Mouse (Mus musculus) liver, embryonic 13.5 days (tissue): ENCODE results near the gene Ddah2. TPM values are rescaled to one million over a fixed set of nuclear protein-coding genes. Genes with fewer than 3 reads are reported as not detected.

Experiments
- ATAC-seq: fragments of 200-750 bp; cut with Nextera tagmentation; 2 replicates; pipeline ENCODE4 v1.8.0; 2017; ENCODE audit warnings: low read depth, mild to moderate bottlenecking, moderate number of reproducible peaks, moderate library complexity
- DNase-seq: peaks from one replicate; pipeline ENCODE4 v3.0.0; 2022
- H3K27ac ChIP-seq: fragments of 300-500 bp; sonication (generic); 2 replicates; pipeline ENCODE4 v1.5.1; 2015; ENCODE audit warnings: moderate library complexity, mild to moderate bottlenecking, inconsistent platforms
- H3K27me3 ChIP-seq: fragments of 300-500 bp; sonication (generic); 2 replicates; pipeline ENCODE4 v1.6.1; 2015; ENCODE audit warnings: mild to moderate bottlenecking, inconsistent platforms
- H3K36me3 ChIP-seq: fragments of 300-500 bp; sonication (generic); 2 replicates; pipeline ENCODE4 v1.6.1; 2015; ENCODE audit warnings: mild to moderate bottlenecking, inconsistent platforms
- H3K4me1 ChIP-seq: fragments of 300-500 bp; sonication (generic); replicated peaks from 2 replicates; pipeline ENCODE4 v1.6.1; 2015; ENCODE audit warnings: inconsistent platforms
- H3K4me2 ChIP-seq: fragments of 300-500 bp; sonication (generic); 2 replicates; pipeline ENCODE4 v1.6.1; 2015; ENCODE audit warnings: inconsistent platforms, mild to moderate bottlenecking, moderate library complexity
- H3K4me3 ChIP-seq: fragments of 300-500 bp; sonication (generic); replicated peaks from 2 replicates; pipeline ENCODE4 v1.5.1; 2015; ENCODE audit warnings: mild to moderate bottlenecking, inconsistent platforms
- H3K9ac ChIP-seq: fragments of 300-500 bp; sonication (generic); 2 replicates; pipeline ENCODE4 v1.6.1; 2015; ENCODE audit warnings: mild to moderate bottlenecking, inconsistent platforms
- H3K9me3 ChIP-seq: fragments of 300-500 bp; sonication (generic); replicated peaks from 2 replicates; pipeline ENCODE4 v1.6.1; 2016; ENCODE audit warnings: inconsistent platforms
- WGBS: fragments of 180-500 bp; shearing (Covaris S2); methylation state at CpG from one replicate; pipeline ENCODE4 v1.1.7; 2015; ENCODE audit not compliant: insufficient replicate concordance; 5-methylcytosine and 5-hydroxymethylcytosine counted together
- polyA plus RNA-seq: library from polyadenylated mRNA; unstranded; fragments of >200 nt; fragmentation: Nextera tagmentation; extraction: Ambion mirVana; gene quantifications from 2 replicates; pipeline ENCODE4 v1.2.1, GENCODE M21; 2015

The Ddah2 gene
- polyA plus RNA-seq, result 28.9 and 30.6 TPM in 2 replicates

- Histone ChIP-seq H3K4me2 (peak within 1 kb of the TSS; percentile 92), H3K9ac (peak within 1 kb of the TSS; percentile 70), H3K27me3 (peaks cover 35% of the 10 kb centered on the region), H3K27ac (peak within 1 kb of the TSS; percentile 44), H3K4me1 (peaks cover 67% of the 10 kb centered on the region), H3K4me3 (peak within 1 kb of the TSS; percentile 65), H3K9me3 (no peaks in the 10 kb centered on the region), H3K36me3 (peaks cover 51% of the 10 kb centered on the region)
- peak; percentile 74 for ATAC-seq
- peak; percentile 75 for DNase-seq
- WGBS, result under 1% methylated on average over 57 of the region's 57 CpGs
Measured at GRCm38 (mm10) chr17:35058911-35059892, at the start of gene Ddah2. Ddah2 (plus strand) TSS chr17:35059035.

GRCm38 (mm10) chr17:35009586-35009985, 49.2 kb upstream of the Ddah2 start:
- no peak for ATAC-seq
- DNase-seq, result no peak
- Histone ChIP-seq H3K27ac (no peak overlapping the region), H3K9ac (no peak overlapping the region), H3K9me3 (no peaks in the 10 kb centered on the region), H3K36me3 (peaks cover 99% of the 10 kb centered on the region), H3K4me2 (no peak overlapping the region), H3K4me3 (no peak overlapping the region), H3K27me3 (no peaks in the 10 kb centered on the region), H3K4me1 (peaks cover 8% of the 10 kb centered on the region)
- 86% methylated on average over 7 of the region's 7 CpGs for WGBS

- 95% methylated on average over 8 of the region's 8 CpGs for WGBS
- Histone ChIP-seq H3K27me3 (no peaks in the 10 kb centered on the region), H3K27ac (no peak overlapping the region), H3K4me1 (peaks cover 14% of the 10 kb centered on the region), H3K36me3 (peaks cover 100% of the 10 kb centered on the region), H3K9me3 (no peaks in the 10 kb centered on the region), H3K4me2 (no peak overlapping the region), H3K4me3 (no peak overlapping the region), H3K9ac (no peak overlapping the region)
- ATAC-seq, result no peak
- no peak for DNase-seq
Measured at GRCm38 (mm10) chr17:35011440-35011839, 47.4 kb upstream of the Ddah2 start.

- Histone ChIP-seq H3K4me1 (peaks cover 20% of the 10 kb centered on the region), H3K9me3 (no peaks in the 10 kb centered on the region), H3K27me3 (no peaks in the 10 kb centered on the region), H3K4me3 (no peak overlapping the region), H3K27ac (no peak overlapping the region), H3K9ac (no peak overlapping the region), H3K4me2 (no peak overlapping the region), H3K36me3 (peaks cover 100% of the 10 kb centered on the region)
- DNase-seq (no peak), ATAC-seq (no peak)
- 85% methylated on average over 13 of the region's 13 CpGs for WGBS
Measured at GRCm38 (mm10) chr17:35012430-35012829, 46.4 kb upstream of the Ddah2 start.

- DNase-seq (no peak), ATAC-seq (no peak)
- WGBS, result 75% methylated on average over 6 of the region's 6 CpGs
- Histone ChIP-seq H3K9me3 (no peaks in the 10 kb centered on the region), H3K27me3 (no peaks in the 10 kb centered on the region), H3K4me3 (no peak overlapping the region), H3K9ac (no peak overlapping the region), H3K36me3 (peaks cover 92% of the 10 kb centered on the region), H3K27ac (no peak overlapping the region), H3K4me1 (peaks cover 20% of the 10 kb centered on the region), H3K4me2 (no peak overlapping the region)
Measured at GRCm38 (mm10) chr17:35013221-35013620, 45.6 kb upstream of the Ddah2 start.

GRCm38 (mm10) chr17:35015296-35015695, 43.5 kb upstream of the Ddah2 start:
- 89% methylated on average over 16 of the region's 16 CpGs for WGBS
- Histone ChIP-seq H3K9ac (no peak overlapping the region), H3K9me3 (no peaks in the 10 kb centered on the region), H3K4me1 (peaks cover 20% of the 10 kb centered on the region), H3K4me3 (no peak overlapping the region), H3K4me2 (no peak overlapping the region), H3K27ac (no peak overlapping the region), H3K27me3 (no peaks in the 10 kb centered on the region), H3K36me3 (peaks cover 72% of the 10 kb centered on the region)
- ATAC-seq (no peak), DNase-seq (no peak)

- Histone ChIP-seq H3K9me3 (no peaks in the 10 kb centered on the region), H3K4me2 (no peak within 1 kb of the TSS), H3K4me3 (no peak within 1 kb of the TSS), H3K4me1 (peaks cover 28% of the 10 kb centered on the region), H3K36me3 (peaks cover 61% of the 10 kb centered on the region), H3K9ac (no peak within 1 kb of the TSS), H3K27me3 (no peaks in the 10 kb centered on the region), H3K27ac (peak within 1 kb of the TSS; percentile 47)
- DNase-seq (no peak), ATAC-seq (no peak)
- 80% methylated on average over 12 of the region's 12 CpGs for WGBS
Measured at GRCm38 (mm10) chr17:35016376-35016775, 42.5 kb upstream of the Ddah2 start, which contains the start of gene Vwa7. Vwa7 (plus strand) TSS chr17:35016579.

GRCm38 (mm10) chr17:35016791-35017705, 41.8 kb upstream of the Ddah2 start:
- Histone ChIP-seq H3K36me3 (peaks cover 54% of the 10 kb centered on the region), H3K9me3 (no peaks in the 10 kb centered on the region), H3K9ac (no peak overlapping the region), H3K27me3 (no peaks in the 10 kb centered on the region), H3K4me2 (no peak overlapping the region), H3K4me3 (no peak overlapping the region), H3K4me1 (peaks cover 35% of the 10 kb centered on the region), H3K27ac (peak overlapping the region; percentile 47; the same call in 1 of the 2 replicates)
- ATAC-seq (0 out of 2 replicates have a peak, but pooled peaks have one; percentile 10), DNase-seq (no peak)
- 72% methylated on average over 10 of the region's 10 CpGs for WGBS

GRCm38 (mm10) chr17:35017706-35018030, 41.2 kb upstream of the Ddah2 start:
- ATAC-seq, result no peak
- no peaks in the 10 kb centered on the region for H3K27me3 ChIP-seq
- no peak overlapping the region for H3K27ac ChIP-seq
- no peak overlapping the region for H3K9ac ChIP-seq
- H3K36me3 ChIP-seq, result peaks cover 48% of the 10 kb centered on the region
- no peak overlapping the region for H3K4me2 ChIP-seq
- H3K4me1 ChIP-seq, result peaks cover 41% of the 10 kb centered on the region
- H3K9me3 ChIP-seq, result no peaks in the 10 kb centered on the region
- no peak for DNase-seq
- no peak overlapping the region for H3K4me3 ChIP-seq
- WGBS, result 72% methylated on average over 14 of the region's 14 CpGs

- ATAC-seq (no peak), DNase-seq (no peak)
- H3K4me2 ChIP-seq, result no peak overlapping the region
- H3K4me1 ChIP-seq, result peaks cover 46% of the 10 kb centered on the region
- no peaks in the 10 kb centered on the region for H3K9me3 ChIP-seq
- no peak overlapping the region for H3K27ac ChIP-seq
- peaks cover 43% of the 10 kb centered on the region for H3K36me3 ChIP-seq
- H3K9ac ChIP-seq, result no peak overlapping the region
- H3K4me3 ChIP-seq, result no peak overlapping the region
- WGBS, result 61% methylated on average over 3 of the region's 3 CpGs
- H3K27me3 ChIP-seq, result no peaks in the 10 kb centered on the region
Measured at GRCm38 (mm10) chr17:35018171-35018570, 40.7 kb upstream of the Ddah2 start.

- H3K36me3 ChIP-seq, result peaks cover 26% of the 10 kb centered on the region
- 79% methylated on average over 11 of the region's 11 CpGs for WGBS
- DNase-seq (no peak), ATAC-seq (no peak)
- H3K9ac ChIP-seq, result no peak overlapping the region
- no peak overlapping the region for H3K4me3 ChIP-seq
- H3K9me3 ChIP-seq, result no peaks in the 10 kb centered on the region
- H3K4me2 ChIP-seq, result no peak overlapping the region
- H3K27ac ChIP-seq, result no peak overlapping the region
- no peaks in the 10 kb centered on the region for H3K27me3 ChIP-seq
- peaks cover 60% of the 10 kb centered on the region for H3K4me1 ChIP-seq
Measured at GRCm38 (mm10) chr17:35019894-35020293, 38.9 kb upstream of the Ddah2 start.
